Mouse (Mus musculus) mature B cell (primary cell): Measurements from ENCODE around the gene Ccl21a.
"Not testable (repeated sequence)": the region's sequence is repeated elsewhere in the genome, so short reads cannot be mapped to it uniquely, and the experiment has no call there.

ENCODE experiments used
- in situ Hi-C: fragments of 300-500 bp; cut with MboI; formaldehyde crosslinking; loops from 2 replicates; pipeline ENCODE4 v1.14.3; 2019

Gene Ccl21a

DNA sequence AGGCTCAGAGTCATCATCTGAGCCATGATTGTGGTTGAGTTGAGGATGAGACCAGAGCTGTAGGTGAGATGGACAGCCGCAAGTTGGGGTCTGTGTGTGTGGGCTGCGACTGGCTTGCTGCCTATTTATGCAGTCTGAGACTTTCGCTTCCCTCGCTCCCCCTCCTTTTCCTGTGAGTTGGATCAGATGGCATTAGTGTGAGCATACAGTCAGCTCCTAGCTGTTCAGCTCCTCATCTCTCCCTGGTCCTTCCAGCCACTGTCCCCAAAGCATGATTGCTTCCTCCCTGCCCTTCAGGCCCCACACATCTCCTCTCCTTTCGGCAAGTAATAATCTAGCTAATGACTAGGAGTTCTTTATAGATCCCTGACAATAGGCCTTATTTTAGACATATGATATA, at the start of gene Ccl21a:
Gene Ccl21a, minus strand, starts transcription at position 101 of the 400 bp plus-strand sequence.
- in situ Hi-C loops: not testable (repeated sequence)

DNA sequence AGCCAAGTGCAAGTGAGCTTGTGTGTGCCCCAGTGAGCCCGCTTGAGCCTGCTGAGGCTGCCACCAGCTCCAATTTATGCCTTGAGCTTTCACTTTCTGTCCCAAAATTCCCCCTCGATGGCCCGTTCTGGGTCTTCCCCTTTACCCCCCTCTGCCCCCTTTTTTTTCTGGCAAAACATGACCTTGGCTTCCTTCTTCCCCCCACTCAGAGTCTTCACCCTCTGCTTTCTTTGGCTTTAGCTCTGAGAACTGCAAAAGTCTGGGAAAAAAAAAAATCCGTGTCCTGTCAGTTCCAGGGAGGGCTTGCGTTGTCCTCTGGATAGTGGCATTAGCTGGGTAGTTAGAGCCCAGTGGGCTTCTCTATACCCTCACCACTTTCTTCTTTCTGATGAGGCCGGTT, 17.3 kb downstream of the Ccl21a start, which contains the start of gene Ccl19:
Gene Ccl19, minus strand, starts transcription at position 101 of the 400 bp plus-strand sequence.
- in situ Hi-C loops: not testable (repeated sequence)

DNA sequence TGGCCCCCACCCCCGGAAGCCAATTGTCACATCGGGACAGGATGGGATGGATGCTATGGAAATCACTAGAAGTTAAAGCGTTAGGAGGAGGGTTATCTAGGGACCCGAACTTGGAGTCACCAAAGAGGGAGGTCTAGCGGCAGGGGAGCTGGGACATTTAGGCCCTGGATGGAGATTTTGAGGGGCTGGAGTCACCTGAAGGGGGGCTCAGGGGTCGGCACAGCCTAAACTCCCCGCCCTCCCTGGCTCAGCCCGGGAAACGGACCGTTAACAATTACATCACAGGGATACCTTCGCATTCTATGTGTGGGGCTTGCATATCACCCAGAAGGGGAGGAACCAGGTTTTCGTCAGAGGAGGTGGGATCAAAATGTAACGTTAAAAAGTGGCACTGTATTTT, 38.5 kb downstream of the Ccl21a start, which contains the start of gene 4930578G10Rik:
Gene 4930578G10Rik, plus strand, starts transcription at position 301 of the 400 bp plus-strand sequence.
- in situ Hi-C loops: not testable (repeated sequence)
